Mouse (Mus musculus): Measurements from ENCODE around the gene Pip4k2a.

GRCm38 (mm10) chr2:18974882-18975645 lies 22.9 kb downstream of the Pip4k2a start:
- TF ChIP-seq CTCF (IDR thresholded peaks at IDR 0.05; ENCODE audit: low read depth) (no peak), EP300 (IDR thresholded peaks at IDR 0.05; ENCODE audit: low read depth) (0 out of 2 replicates have a peak, but pooled peaks have one; percentile 2)

All from liver, embryonic 14.5 days (tissue).